Mouse (Mus musculus) lung, postnatal 0 days (tissue): Measurements from ENCODE around the gene Pmpca. TPM values are rescaled to one million over a fixed set of nuclear protein-coding genes. Genes with fewer than 3 reads are reported as not detected.

Experiments used
- ATAC-seq: fragments of 200-750 bp; cut with Nextera tagmentation; 2 replicates; pipeline ENCODE4 v1.8.0; 2017; ENCODE audit warnings: moderate library complexity
- DNase-seq: peaks from one replicate; pipeline ENCODE4 v3.0.0-alpha.2; 2016; ENCODE audit warnings: low spot score
- H3K27ac ChIP-seq: fragments of 300-500 bp; sonication (generic); 2 replicates; pipeline ENCODE4 v1.5.1; 2014; ENCODE audit warnings: antibody characterized with exemption, mild to moderate bottlenecking, low read length, mixed read lengths
- H3K27me3 ChIP-seq: fragments of 300-500 bp; sonication (generic); replicated peaks from 2 replicates; pipeline ENCODE4 v1.6.1; 2014; ENCODE audit warnings: low read length, mixed read lengths; ENCODE audit not compliant: insufficient read depth
- H3K36me3 ChIP-seq: fragments of 300-500 bp; sonication (generic); 2 replicates; pipeline ENCODE4 v1.6.1; 2014; ENCODE audit warnings: low read length, mixed read lengths; ENCODE audit not compliant: insufficient read depth
- H3K4me1 ChIP-seq: fragments of 300-500 bp; sonication (generic); 2 replicates; pipeline ENCODE4 v1.6.1; 2014; ENCODE audit warnings: antibody characterized with exemption, low read depth, low read length, mixed read lengths; ENCODE audit not compliant: insufficient read depth
- H3K4me2 ChIP-seq: fragments of 300-500 bp; sonication (generic); replicated peaks from 2 replicates; pipeline ENCODE4 v1.6.1; 2014; ENCODE audit warnings: low read depth, mild to moderate bottlenecking, low read length, moderate library complexity, mixed read lengths
- H3K4me3 ChIP-seq: fragments of 300-500 bp; sonication (generic); 2 replicates; pipeline ENCODE4 v1.5.1; 2014; ENCODE audit warnings: low read depth, low read length
- H3K9ac ChIP-seq: fragments of 300-500 bp; sonication (generic); replicated peaks from 2 replicates; pipeline ENCODE4 v1.6.1; 2014; ENCODE audit warnings: low read depth, mild to moderate bottlenecking
- H3K9me3 ChIP-seq: fragments of 300-500 bp; sonication (generic); 2 replicates; pipeline ENCODE4 v1.6.1; 2016; ENCODE audit warnings: low read length, mixed read lengths
- CTCF ChIP-seq: IDR thresholded peaks from 2 replicates; pipeline ENCODE4 v1.5.1; 2016; ENCODE audit warnings: antibody characterized with exemption, mild to moderate bottlenecking
- EP300 ChIP-seq: IDR thresholded peaks from 2 replicates; pipeline ENCODE4 v1.6.1; 2016; ENCODE audit warnings: antibody characterized with exemption, mild to moderate bottlenecking, control low read depth
- WGBS: fragments of 180-500 bp; shearing (Covaris S2); extraction: QIAGEN DNeasy Blood & Tissue Kit; methylation state at CpG from one replicate; pipeline ENCODE4 v1.1.7; 2014; 5-methylcytosine and 5-hydroxymethylcytosine counted together
- polyA plus RNA-seq: library from polyadenylated mRNA; unstranded; fragments of >200 nt; fragmentation: Nextera tagmentation; extraction: Ambion mirVana; gene quantifications from 2 replicates; pipeline ENCODE4 v1.2.1, GENCODE M21; 2015

The Pmpca gene
- polyA plus RNA-seq, 1 experiment from 2014 or later, result 39.0 TPM

- H3K4me1 ChIP-seq, result peaks cover 5% of the 10 kb centered on the region; the same call in 1 of the 2 replicates
- no peak overlapping the region for H3K4me3 ChIP-seq
- H3K9ac ChIP-seq, result 0 out of 2 replicates have a peak overlapping the region, but pooled peaks have one; percentile 74
- TF ChIP-seq EP300 (no peak), CTCF (no peak)
- peaks cover 32% of the 10 kb centered on the region for H3K36me3 ChIP-seq
- no peaks in the 10 kb centered on the region for H3K27me3 ChIP-seq
- H3K9me3 ChIP-seq, result no peaks in the 10 kb centered on the region
- WGBS, result 83% methylated on average over 3 of the region's 3 CpGs
- ATAC-seq (no peak), DNase-seq (no peak)
- H3K4me2 ChIP-seq, result no peak overlapping the region
- no peak overlapping the region for H3K27ac ChIP-seq
These were observed 1.4 kb upstream of the Pmpca start for GRCm38 (mm10) chr2:26387713-26388112.

GRCm38 (mm10) chr2:26388682-26389153 is 421 bp upstream of the Pmpca start:
- H3K9ac ChIP-seq, result peak overlapping the region; percentile 74
- ATAC-seq (peak; percentile 61), DNase-seq (peak; percentile 12)
- peak overlapping the region; percentile 99 for H3K4me3 ChIP-seq
- H3K27ac ChIP-seq, result peak overlapping the region; percentile 74
- H3K4me1 ChIP-seq, result peaks cover 5% of the 10 kb centered on the region; the same call in 1 of the 2 replicates
- TF ChIP-seq CTCF, result no peak
- no peak for TF ChIP-seq EP300
- H3K27me3 ChIP-seq, result no peaks in the 10 kb centered on the region
- peak overlapping the region; percentile 96 for H3K4me2 ChIP-seq
- no peaks in the 10 kb centered on the region for H3K9me3 ChIP-seq
- peaks cover 36% of the 10 kb centered on the region for H3K36me3 ChIP-seq
- under 1% methylated on average over 41 of the region's 45 CpGs for WGBS

GRCm38 (mm10) chr2:26390954-26391353 is 1.8 kb downstream of the Pmpca start:
- Histone ChIP-seq H3K4me2 (no peak overlapping the region), H3K27ac (no peak overlapping the region), H3K27me3 (no peaks in the 10 kb centered on the region), H3K4me3 (no peak overlapping the region), H3K36me3 (peaks cover 35% of the 10 kb centered on the region), H3K9me3 (no peaks in the 10 kb centered on the region), H3K9ac (no peak overlapping the region), H3K4me1 (peaks cover 5% of the 10 kb centered on the region; the same call in 1 of the 2 replicates)
- DNase-seq (no peak), ATAC-seq (no peak)
- 87% methylated on average over 3 of the region's 3 CpGs for WGBS
- no peak for TF ChIP-seq EP300
- no peak for TF ChIP-seq CTCF

- Histone ChIP-seq H3K9ac (no peak overlapping the region), H3K9me3 (no peaks in the 10 kb centered on the region), H3K27me3 (no peaks in the 10 kb centered on the region), H3K4me1 (peaks cover 5% of the 10 kb centered on the region; the same call in 1 of the 2 replicates), H3K36me3 (peaks cover 38% of the 10 kb centered on the region), H3K4me2 (no peak overlapping the region), H3K27ac (no peak overlapping the region), H3K4me3 (no peak overlapping the region)
- DNase-seq (no peak), ATAC-seq (no peak)
- TF ChIP-seq CTCF (no peak), EP300 (no peak)
- WGBS, result 89% methylated on average over 6 of the region's 6 CpGs
These were observed 2.5 kb downstream of the Pmpca start for GRCm38 (mm10) chr2:26391617-26392016.

GRCm38 (mm10) chr2:26398978-26399377 is 9.8 kb downstream of the Pmpca start:
- Histone ChIP-seq H3K9ac (no peak overlapping the region), H3K27me3 (no peaks in the 10 kb centered on the region), H3K4me1 (no peaks in the 10 kb centered on the region), H3K4me2 (no peak overlapping the region), H3K9me3 (no peaks in the 10 kb centered on the region), H3K4me3 (no peak overlapping the region), H3K36me3 (peaks cover 61% of the 10 kb centered on the region), H3K27ac (no peak overlapping the region)
- ATAC-seq (no peak), DNase-seq (no peak)
- 87% methylated on average over 8 of the region's 8 CpGs for WGBS
- TF ChIP-seq EP300 (no peak), CTCF (no peak)

- Histone ChIP-seq H3K9me3 (no peaks in the 10 kb centered on the region), H3K4me2 (no peak overlapping the region), H3K4me3 (no peak overlapping the region), H3K9ac (no peak overlapping the region), H3K36me3 (peaks cover 59% of the 10 kb centered on the region), H3K27me3 (no peaks in the 10 kb centered on the region), H3K4me1 (no peaks in the 10 kb centered on the region), H3K27ac (no peak overlapping the region)
- DNase-seq (no peak), ATAC-seq (no peak)
- TF ChIP-seq EP300 (no peak), CTCF (no peak)
- WGBS, result 68% methylated on average over 5 of the region's 5 CpGs
These were observed 10.5 kb downstream of the Pmpca start for GRCm38 (mm10) chr2:26399647-26400046.

GRCm38 (mm10) chr2:26400296-26400695 is 11.2 kb downstream of the Pmpca start:
- no peak overlapping the region for H3K27ac ChIP-seq
- DNase-seq (no peak), ATAC-seq (no peak)
- H3K4me3 ChIP-seq, result no peak overlapping the region
- H3K9me3 ChIP-seq, result no peaks in the 10 kb centered on the region
- peaks cover 53% of the 10 kb centered on the region for H3K36me3 ChIP-seq
- H3K4me2 ChIP-seq, result no peak overlapping the region
- WGBS, result 87% methylated on average over 5 of the region's 5 CpGs
- TF ChIP-seq CTCF (no peak), EP300 (no peak)
- no peaks in the 10 kb centered on the region for H3K27me3 ChIP-seq
- no peak overlapping the region for H3K9ac ChIP-seq
- no peaks in the 10 kb centered on the region for H3K4me1 ChIP-seq
